Mouse (Mus musculus) layer of hippocampus, postnatal 14 days (tissue): ENCODE data around the gene Sept6. TPM values are rescaled to one million over a fixed set of nuclear protein-coding genes. Genes with fewer than 3 reads are reported as not detected.

Source experiments
- DNase-seq, 2 experiments: peaks; one replicate each; pipeline ENCODE4 v3.0.0; 2021 to 2022; ENCODE audit warnings: low spot score in 2 of 2, mixed read lengths in 1 of 2
- total RNA-seq, 2 experiments: library from RNA; stranded (reverse); gene quantifications; 2 replicates each; pipeline ENCODE4 v1.2.3; 2021

The Sept6 gene
- total RNA-seq, 2 experiments from 2014 or later = 48.8 to 49.9 TPM

GRCm38 (mm10) chrX:36873765-36874164 is 117.8 kb downstream of the Sept6 start, which contains the start of the genes Ube2a and C330007P06Rik:
Ube2a (plus strand) TSS chrX:36873900.
C330007P06Rik (minus strand) TSS chrX:36874111.
- DNase-seq = no peak

DNA sequence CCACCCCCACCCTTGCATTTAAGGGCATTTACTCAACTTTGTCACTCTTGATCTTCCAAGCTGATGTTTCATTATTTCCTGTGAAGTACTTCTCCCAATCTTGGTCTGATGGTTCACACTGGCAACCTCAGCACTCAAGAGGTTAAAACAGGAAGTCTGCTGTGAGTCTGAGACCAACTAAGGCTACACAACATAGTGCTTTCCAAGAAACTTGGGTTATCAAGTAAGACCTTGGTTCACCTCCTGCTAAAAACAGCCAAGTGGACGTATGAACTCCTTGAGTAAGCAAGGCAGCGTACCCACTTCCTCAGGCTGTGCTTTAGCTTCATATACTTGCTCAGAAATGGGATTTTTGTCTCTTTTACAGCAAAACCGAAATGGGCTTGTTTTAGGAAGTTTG is 121.2 kb downstream of the Sept6 start:
- no peak for DNase-seq

DNA sequence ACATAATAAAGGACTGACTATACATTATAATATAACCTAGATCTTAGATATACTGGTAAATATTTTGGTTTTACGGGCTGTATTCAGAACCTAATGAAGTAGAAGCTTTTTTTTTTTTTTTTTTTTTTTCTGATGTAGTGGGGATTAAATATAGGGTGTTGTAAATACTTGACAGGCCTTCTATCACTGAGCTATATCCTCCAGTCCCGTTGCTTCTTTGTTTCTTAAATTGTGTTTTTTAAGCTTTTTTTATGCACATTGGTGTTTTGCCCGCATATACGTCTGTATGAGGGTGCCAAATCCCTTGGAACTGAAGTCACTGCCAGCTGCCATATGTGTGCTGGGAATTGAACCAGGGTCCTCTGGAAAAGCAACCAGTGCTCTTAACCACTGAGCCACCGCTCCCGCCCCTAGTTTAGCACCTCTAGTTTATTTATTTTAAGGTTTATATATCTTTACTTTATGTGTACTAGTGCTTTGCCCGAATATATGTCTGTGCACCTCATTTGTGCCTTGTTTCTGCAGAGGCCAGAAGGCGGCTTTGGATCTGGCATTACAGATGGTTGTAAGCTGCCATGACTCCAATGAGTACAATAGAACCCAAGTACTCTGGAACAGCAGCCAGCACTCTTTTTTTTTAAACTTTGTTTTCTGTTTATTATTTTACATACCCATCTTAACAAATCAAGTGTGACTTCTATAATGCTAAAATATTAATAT is 126.8 kb downstream of the Sept6 start:
- no peak for DNase-seq

- peak; percentile 76 to 88 for DNase-seq
Measured at GRCm38 (mm10) chrX:36863766-36864608, 127.6 kb downstream of the Sept6 start.

Other genes with a start within 250 kb of the Sept6 start
- gene Slc25a43, start 248.1 kb downstream of the Sept6 start, total RNA-seq = under 1 TPM in 1 of 2 experiments, not detected in 1; 0.30 TPM
- gene Slc25a5, start 196.1 kb downstream of the Sept6 start, total RNA-seq = 100 to 1,000 TPM; 369 to 393 TPM
- gene Ube2a, start 117.9 kb downstream of the Sept6 start, total RNA-seq = 10 to 100 TPM; 56.5 to 59.6 TPM
- 10 to 100 TPM; 30.3 to 34.9 TPM for gene C330007P06Rik, start 117.7 kb downstream of the Sept6 start, total RNA-seq
- 10 to 100 TPM; 27.7 to 29.5 TPM for gene Nkrf, start 88.9 kb downstream of the Sept6 start, total RNA-seq
- gene Sowahd, start 57.1 kb upstream of the Sept6 start, total RNA-seq = not detected
- 100 to 1,000 TPM; 319 to 320 TPM for gene Rpl39, start 93.6 kb upstream of the Sept6 start, total RNA-seq
- gene Upf3b, start 118.5 kb upstream of the Sept6 start, total RNA-seq = 10 to 100 TPM; 19.1 to 19.3 TPM
- gene Nkap, start 135.0 kb upstream of the Sept6 start, total RNA-seq = 10 to 100 TPM; 13.0 to 15.5 TPM
- gene Akap14, start 177.0 kb upstream of the Sept6 start, total RNA-seq = under 1 TPM in 1 of 2 experiments, not detected in 1; 0.18 TPM
- 100 to 1,000 TPM; 257 to 290 TPM for gene Ndufa1, start 199.4 kb upstream of the Sept6 start, total RNA-seq
- gene Rnf113a1, start 199.5 kb upstream of the Sept6 start, total RNA-seq = 1 to 10 TPM; 7.4 to 8.3 TPM
- gene Gm9, start 219.2 kb upstream of the Sept6 start, total RNA-seq = not detected
- not detected for gene Rhox1, start 230.5 kb upstream of the Sept6 start, total RNA-seq